Mouse (Mus musculus): Measurements from ENCODE around the gene Elavl4.

Elavl4 gene

GRCm38 (mm10) chr4:110351178-110352000 lies at the start of gene Elavl4:
Elavl4 (minus strand) TSS chr4:110351909.
- peak; percentile 72 to 81 for DNase-seq (ENCODE audit: low spot score in 2 of 2)

- peak; percentile 88 to 89 for DNase-seq (ENCODE audit: low spot score in 2 of 2)
Measured at GRCm38 (mm10) chr4:110397618-110398045, 45.9 kb upstream of the Elavl4 start, which contains the start of gene Agbl4. Agbl4 (plus strand) TSS chr4:110397661.

GRCm38 (mm10) chr4:110396221-110396620 lies 44.5 kb upstream of the Elavl4 start:
- no peak for DNase-seq (ENCODE audit: low spot score in 2 of 2)

- no peak for DNase-seq (ENCODE audit: low spot score in 2 of 2)
Measured at GRCm38 (mm10) chr4:110360568-110360967, 8.9 kb upstream of the Elavl4 start.

- no peak for DNase-seq (ENCODE audit: low spot score in 2 of 2)
Measured at GRCm38 (mm10) chr4:110352001-110352369, 276 bp upstream of the Elavl4 start.

- DNase-seq (ENCODE audit: low spot score in 2 of 2), result peak in 1 of 2 experiments; percentile 23
Measured at GRCm38 (mm10) chr4:110350856-110351177, 892 bp downstream of the Elavl4 start.

- peak in 1 of 2 experiments; percentile 23 for DNase-seq (ENCODE audit: low spot score in 2 of 2)
Measured at GRCm38 (mm10) chr4:110323912-110324311, 27.8 kb downstream of the Elavl4 start.

- DNase-seq (ENCODE audit: low spot score in 2 of 2), result no peak
Measured at GRCm38 (mm10) chr4:110312126-110312525, 39.6 kb downstream of the Elavl4 start.

- no peak for DNase-seq (ENCODE audit: low spot score in 2 of 2)
Measured at GRCm38 (mm10) chr4:110306972-110307371, 44.7 kb downstream of the Elavl4 start.

GRCm38 (mm10) chr4:110306559-110306958 lies 45.1 kb downstream of the Elavl4 start:
- DNase-seq (ENCODE audit: low spot score in 2 of 2), result peak; percentile 58 to 62

GRCm38 (mm10) chr4:110295793-110296192 lies 55.9 kb downstream of the Elavl4 start:
- DNase-seq (ENCODE audit: low spot score in 2 of 2), result no peak

GRCm38 (mm10) chr4:110293238-110293637 lies 58.5 kb downstream of the Elavl4 start:
- DNase-seq (ENCODE audit: low spot score in 2 of 2), result no peak

- DNase-seq (ENCODE audit: low spot score in 2 of 2), result peak in 1 of 2 experiments; percentile 23
Measured at GRCm38 (mm10) chr4:110292471-110292870, 59.2 kb downstream of the Elavl4 start.

- DNase-seq (ENCODE audit: low spot score in 2 of 2), result peak; percentile 29 to 33
Measured at GRCm38 (mm10) chr4:110290544-110291095, 61.1 kb downstream of the Elavl4 start.

GRCm38 (mm10) chr4:110290056-110290455 lies 61.7 kb downstream of the Elavl4 start:
- DNase-seq (ENCODE audit: low spot score in 2 of 2), result peak; percentile 43 to 49

- DNase-seq (ENCODE audit: low spot score in 2 of 2), result peak; percentile 77 to 85
Measured at GRCm38 (mm10) chr4:110287412-110288067, 64.2 kb downstream of the Elavl4 start.

- no peak for DNase-seq (ENCODE audit: low spot score in 2 of 2)
Measured at GRCm38 (mm10) chr4:110286841-110287240, 64.9 kb downstream of the Elavl4 start.

GRCm38 (mm10) chr4:110286371-110286781 lies 65.3 kb downstream of the Elavl4 start:
- DNase-seq (ENCODE audit: low spot score in 2 of 2), result peak; percentile 54 to 56

- DNase-seq (ENCODE audit: low spot score in 2 of 2), result peak; percentile 65 to 68
Measured at GRCm38 (mm10) chr4:110285346-110286330, 66.1 kb downstream of the Elavl4 start.

- DNase-seq (ENCODE audit: low spot score in 2 of 2), result no peak
Measured at GRCm38 (mm10) chr4:110284446-110284845, 67.3 kb downstream of the Elavl4 start.

- no peak for DNase-seq (ENCODE audit: low spot score in 2 of 2)
Measured at GRCm38 (mm10) chr4:110270046-110270445, 81.7 kb downstream of the Elavl4 start.
